Mouse (Mus musculus) cerebellum, adult 2 months (tissue): ENCODE data around the gene Stat2.

Experiments used
- CTCF ChIP-seq: fragments of 200-500 bp; IDR thresholded peaks from 2 replicates; pipeline ENCODE4 v1.5.1; 2011; ENCODE audit warnings: low read depth, mild to moderate bottlenecking, control low read depth, low read length, moderate library complexity, borderline replicate concordance; ENCODE audit not compliant: insufficient read depth
- POLR2A ChIP-seq: fragments of 200-500 bp; IDR thresholded peaks from 2 replicates; pipeline ENCODE4 v1.6.1; 2011; ENCODE audit warnings: low read length, control low read depth, borderline replicate concordance; ENCODE audit not compliant: insufficient read depth

DNA sequence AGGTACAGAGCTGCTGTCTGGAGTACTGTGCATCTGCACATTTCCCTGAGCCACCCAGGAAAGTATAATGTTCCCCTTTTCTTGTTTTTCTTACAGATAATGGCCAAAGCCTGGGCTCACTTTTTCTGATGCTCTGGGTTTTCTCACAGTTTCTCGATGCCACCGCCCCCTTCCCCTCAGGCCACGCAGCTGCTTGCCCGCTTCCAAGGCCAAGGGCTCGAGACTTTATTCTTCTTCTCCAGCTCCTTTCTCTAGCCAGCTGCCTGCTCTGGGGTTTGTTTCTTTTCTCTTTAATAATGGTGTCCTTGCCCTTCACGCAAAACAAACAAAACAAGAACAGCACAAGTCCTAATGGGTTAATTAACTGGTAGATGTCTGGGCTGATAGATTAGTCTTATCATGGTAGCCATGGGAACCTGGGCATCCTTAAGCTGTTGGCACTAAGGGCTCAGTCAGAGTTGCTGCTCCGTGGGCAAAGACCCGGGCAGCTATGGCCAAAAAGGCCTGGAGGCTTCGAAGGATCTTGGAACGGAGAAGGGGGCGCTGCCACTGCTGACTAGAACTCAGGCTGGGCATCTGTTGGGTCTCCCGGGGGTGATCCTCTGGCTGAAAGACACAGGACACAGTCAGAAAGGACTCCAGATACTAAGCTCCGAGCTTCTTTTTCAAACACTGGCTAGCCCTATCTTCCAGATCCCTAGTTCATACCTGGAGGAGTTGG lies 26.2 kb downstream of the Stat2 start:
- TF ChIP-seq CTCF (no peak), POLR2A (no peak)
